Mouse (Mus musculus): ENCODE results near the gene Cfap45. TPM values are rescaled to one million over a fixed set of nuclear protein-coding genes. Genes with fewer than 3 reads are reported as not detected.

Gene Cfap45
- polyA plus RNA-seq (2015; fragmentation: Nextera tagmentation; extraction: Ambion mirVana): 1.6 and 1.9 TPM in 2 replicates

DNA sequence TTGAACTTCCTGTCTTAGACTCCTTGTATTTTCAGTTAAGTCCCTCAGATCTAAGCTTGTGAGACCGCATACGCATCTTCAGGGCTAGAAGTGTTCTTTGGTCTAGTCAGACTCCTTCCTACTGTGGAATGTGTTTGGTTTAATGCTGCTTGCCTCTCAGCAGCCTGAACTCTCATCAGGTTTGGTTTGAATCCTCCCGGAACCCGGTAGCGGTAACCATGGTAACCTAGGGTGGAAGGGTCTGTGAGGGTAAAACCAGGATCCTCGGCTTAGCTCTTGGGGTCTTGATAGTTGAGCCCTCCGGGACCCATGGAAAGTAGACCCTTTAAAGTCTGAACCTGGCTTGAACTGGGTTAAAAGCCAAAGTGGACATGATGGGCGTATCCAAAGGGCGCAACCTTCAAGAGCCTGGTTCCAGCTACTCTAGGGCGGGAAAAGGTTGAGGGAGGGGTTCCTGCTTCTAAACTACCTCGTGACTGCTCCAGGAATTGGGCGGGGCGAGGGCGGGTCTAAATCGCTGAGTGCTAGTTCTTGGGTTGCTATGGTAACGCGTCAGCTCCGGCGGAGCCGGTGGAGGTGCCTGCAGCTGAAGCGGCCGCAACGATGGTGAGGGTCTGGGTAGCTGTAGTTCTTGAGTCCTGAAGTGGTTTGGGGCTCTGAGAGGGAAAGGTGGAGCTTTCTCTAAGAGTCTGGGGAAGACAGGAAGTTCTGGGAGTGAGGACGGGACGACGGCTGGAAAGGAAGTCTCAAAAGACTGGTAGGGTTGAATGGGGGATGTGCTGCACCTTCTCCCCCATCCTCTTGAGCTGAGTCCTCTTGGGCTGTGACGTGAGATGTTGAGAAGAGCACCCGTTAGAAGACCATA, at the start of gene Cfap45:
Gene Cfap45 (plus strand): TSS at position 226 of the 865 bp plus-strand sequence.
- peak; percentile 93 for DNase-seq (ENCODE audit: low spot score)

DNA sequence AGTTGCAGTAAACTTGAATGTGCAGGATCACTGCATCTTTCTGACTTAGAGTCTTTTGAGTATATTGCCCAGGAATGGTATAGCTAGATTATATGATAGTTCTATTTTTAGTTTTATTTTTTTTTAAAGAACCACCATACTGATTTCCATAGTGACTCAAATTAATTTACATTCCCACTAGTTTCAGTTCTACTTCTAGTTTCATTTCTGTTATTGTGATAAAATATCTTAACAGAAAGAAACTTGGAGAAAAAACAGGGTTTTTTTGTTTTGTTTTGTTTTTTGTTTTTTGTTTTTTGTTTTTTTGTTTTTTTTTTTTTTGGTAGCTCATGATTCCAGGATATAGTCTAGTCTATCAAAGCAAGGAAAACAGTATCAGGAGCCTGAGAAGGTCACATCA, 47.7 kb upstream of the Cfap45 start:
- no peak for DNase-seq (ENCODE audit: low spot score)

GRCm38 (mm10) chr1:172474196-172474595, 46.4 kb upstream of the Cfap45 start:
- DNase-seq (ENCODE audit: low spot score): no peak

GRCm38 (mm10) chr1:172475054-172475741, 45.4 kb upstream of the Cfap45 start, which contains the start of gene Slamf9:
Slamf9 (plus strand) TSS chr1:172475358.
- no peak for DNase-seq (ENCODE audit: low spot score)

- DNase-seq (ENCODE audit: low spot score): no peak
Observed at GRCm38 (mm10) chr1:172478020-172478419, 42.6 kb upstream of the Cfap45 start.

DNA sequence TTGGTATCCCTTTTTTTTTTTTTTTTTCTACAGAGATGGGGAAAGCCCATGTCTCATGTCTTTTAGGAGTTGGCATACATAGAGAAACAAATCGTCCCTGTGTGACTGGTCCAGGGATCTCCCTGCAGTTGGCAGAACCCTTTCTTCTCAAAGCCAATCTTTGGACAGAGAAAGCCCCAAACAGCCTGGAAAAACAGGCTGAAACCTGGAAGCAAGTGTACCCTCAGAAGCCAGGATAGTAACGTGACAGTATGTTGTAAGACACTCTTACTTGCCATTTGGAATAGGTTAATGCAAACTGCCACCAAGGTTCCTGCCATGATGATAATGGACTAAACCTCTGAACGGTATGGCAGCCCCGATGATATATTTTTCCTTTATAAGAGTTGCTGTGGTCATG, 40.2 kb upstream of the Cfap45 start:
- no peak for DNase-seq (ENCODE audit: low spot score)

DNA sequence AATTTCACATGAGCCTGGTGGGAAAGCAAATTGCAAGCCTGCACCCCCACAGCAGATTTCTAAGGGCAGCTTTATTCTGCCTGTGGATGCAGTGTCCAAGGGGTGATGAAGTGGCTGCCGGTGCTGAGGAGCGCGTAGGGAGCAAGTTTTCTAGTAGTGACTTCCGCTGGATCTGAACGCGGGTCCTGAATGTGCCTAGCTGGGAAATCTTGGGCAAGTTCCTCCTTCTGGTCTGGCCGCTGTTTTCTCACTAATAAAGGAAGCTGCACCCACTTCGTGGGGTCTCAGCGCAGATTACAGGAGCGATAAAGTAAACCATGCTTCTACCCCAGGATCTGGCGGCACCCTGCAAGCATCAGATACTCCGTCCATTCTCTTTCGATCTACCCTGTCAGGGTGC, 39.5 kb upstream of the Cfap45 start:
- no peak for DNase-seq (ENCODE audit: low spot score)

- DNase-seq (ENCODE audit: low spot score): peak; percentile 95
Observed at GRCm38 (mm10) chr1:172481540-172482280, 38.9 kb upstream of the Cfap45 start, which contains the start of gene Igsf9. Igsf9 (plus strand) TSS chr1:172481788.

DNA sequence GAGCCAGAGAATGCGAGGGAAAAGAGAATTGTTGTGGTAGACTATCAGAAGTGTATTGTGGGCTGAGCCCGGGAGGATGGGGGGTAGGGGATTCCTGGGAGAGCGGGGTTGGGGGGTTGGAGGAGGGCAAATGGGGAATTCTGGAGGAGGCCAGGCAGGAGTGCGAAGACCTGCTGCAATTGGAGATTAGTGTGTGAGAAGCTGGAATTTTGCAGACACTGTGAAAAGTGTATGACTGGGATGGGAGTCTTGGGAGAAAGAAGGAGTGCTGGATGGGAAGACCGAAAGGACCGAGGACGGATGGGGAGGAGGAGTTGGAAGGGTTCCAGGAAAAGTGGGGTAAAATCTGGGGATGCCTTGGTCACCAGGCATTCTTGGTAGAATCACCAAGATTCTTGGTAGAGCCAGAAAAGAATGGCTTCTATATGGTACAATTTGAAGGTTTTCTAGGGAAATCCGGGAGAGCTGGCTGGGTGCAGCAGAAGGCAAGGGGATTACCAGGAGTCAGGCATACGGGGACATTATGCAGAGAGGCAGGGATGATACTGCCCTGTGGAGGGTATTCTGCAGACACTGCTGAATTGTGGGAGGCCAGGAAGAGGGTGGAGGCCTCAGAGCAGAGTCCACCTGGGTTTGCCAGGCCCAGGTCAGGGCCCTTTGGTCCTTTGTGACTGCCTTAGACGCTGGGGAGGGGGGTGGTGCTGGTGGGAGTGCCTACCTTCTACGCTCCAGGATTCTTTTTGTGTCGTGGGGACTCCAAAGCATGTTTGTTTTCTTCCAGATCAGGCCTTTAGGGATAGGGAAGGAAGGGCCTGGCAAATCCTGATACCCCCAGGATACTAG, 37.9 kb upstream of the Cfap45 start:
- no peak for DNase-seq (ENCODE audit: low spot score)

DNA sequence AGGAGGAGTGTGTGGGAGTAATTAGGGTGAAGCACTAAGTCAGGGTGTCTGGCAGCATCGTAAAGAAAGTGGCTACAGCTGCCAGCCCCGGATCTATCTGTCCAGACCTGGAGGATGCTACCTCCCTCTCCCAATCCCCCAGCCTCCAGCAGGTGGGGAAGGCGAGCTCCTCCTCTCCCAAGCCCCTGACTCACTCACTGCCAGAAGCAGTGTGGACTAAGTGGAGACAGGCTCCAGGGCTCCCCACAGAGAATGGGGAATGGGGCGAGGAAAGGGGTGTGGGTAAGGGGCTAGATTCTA, 37.3 kb upstream of the Cfap45 start:
- DNase-seq (ENCODE audit: low spot score): no peak

DNA sequence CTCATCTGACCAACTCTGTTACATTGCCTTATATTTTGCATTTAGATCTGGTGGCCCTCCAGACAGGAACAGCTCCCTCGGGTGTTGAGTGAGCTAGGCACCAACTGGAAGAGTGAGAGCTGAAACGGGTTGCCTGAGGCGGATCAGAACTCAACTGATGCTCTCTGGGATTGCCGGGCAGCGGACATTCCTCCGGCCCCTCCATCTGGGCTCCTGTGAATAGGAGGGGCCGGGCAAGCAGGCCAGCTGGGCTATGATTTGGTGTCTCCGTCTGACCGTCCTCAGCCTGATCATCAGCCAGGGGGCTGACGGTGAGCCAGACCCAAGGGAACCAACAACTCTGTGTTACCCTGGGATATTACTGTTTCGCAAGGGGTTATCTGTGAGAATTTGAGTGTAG, 36.4 kb upstream of the Cfap45 start:
- DNase-seq (ENCODE audit: low spot score): no peak

GRCm38 (mm10) chr1:172484671-172485070, 35.9 kb upstream of the Cfap45 start:
- DNase-seq (ENCODE audit: low spot score): no peak

DNA sequence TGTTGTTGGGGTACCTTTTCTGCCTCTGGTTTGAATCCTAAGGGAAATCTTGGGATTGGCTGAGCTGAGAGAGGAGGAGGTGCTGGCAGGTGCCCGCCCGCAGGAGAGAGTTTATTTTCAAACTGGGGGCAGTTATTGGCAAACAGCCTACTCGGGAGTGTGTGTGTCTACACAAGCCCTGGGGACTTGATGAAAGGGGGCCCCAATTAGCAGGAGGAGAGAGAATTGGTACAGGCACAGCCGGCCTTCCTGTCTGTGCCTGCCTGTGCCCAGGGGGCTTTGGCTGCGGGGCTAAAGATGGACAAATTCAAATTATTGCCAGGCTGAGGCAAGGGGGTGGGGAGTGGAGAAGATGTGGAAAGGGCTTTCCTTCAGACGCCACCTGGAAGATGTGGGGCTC, 34.8 kb upstream of the Cfap45 start:
- DNase-seq (ENCODE audit: low spot score): no peak

GRCm38 (mm10) chr1:172486236-172486635, 34.4 kb upstream of the Cfap45 start:
- DNase-seq (ENCODE audit: low spot score): no peak

- DNase-seq (ENCODE audit: low spot score): no peak
Observed at GRCm38 (mm10) chr1:172486651-172487050, 34.0 kb upstream of the Cfap45 start.

DNA sequence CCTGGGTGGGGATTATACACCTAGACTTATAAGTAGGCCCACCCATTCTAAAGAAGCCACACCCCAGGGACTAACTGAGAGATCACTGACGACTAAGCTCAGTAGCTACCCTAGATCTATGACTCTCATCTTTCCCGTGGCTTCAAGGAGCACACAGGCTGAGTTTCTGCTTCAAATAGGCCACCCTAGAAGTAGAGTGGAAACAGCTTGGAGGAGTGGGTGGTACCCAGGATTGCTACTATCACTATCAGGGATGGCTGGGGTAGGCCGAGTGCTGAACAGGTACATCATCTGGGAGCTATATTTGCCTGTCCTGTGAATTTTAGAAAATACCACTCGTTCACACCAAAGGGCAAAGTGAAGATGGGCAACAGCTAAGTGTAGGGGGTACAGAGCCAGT, 32.7 kb upstream of the Cfap45 start:
- no peak for DNase-seq (ENCODE audit: low spot score)

- no peak for DNase-seq (ENCODE audit: low spot score)
Observed at GRCm38 (mm10) chr1:172488831-172489230, 31.8 kb upstream of the Cfap45 start.

DNA sequence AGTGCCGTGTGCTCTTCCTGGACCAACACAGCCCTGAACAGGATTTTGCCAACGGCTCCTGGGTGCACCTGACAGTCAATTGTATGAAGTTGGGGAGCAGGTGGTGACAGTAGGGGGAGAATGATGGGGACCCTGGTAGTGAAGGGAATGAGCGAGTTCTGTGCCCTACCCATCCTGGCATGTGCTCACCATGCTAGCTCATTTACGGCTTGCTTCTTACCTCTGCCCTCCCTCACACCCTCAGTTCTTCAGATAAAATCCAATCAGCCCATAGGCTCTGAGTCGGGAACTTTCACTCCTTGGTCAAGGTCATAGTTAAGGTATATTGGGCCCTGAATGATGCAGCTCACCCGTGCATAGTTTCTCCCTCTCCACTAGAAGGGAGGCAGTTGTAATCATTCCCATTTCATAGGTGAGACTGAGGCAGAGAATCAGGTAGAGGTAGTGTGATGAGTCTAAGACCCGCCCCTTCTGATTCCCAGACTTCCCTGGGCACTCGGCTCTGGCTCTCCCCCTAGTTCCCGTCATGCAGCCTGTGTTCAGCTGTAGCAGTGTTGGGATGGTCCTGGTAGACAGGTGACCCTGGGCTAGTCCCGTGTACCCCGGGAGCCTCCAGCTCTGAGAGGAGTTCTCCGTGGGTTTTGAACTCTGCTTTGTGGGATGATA, 30.9 kb upstream of the Cfap45 start:
- no peak for DNase-seq (ENCODE audit: low spot score)

DNA sequence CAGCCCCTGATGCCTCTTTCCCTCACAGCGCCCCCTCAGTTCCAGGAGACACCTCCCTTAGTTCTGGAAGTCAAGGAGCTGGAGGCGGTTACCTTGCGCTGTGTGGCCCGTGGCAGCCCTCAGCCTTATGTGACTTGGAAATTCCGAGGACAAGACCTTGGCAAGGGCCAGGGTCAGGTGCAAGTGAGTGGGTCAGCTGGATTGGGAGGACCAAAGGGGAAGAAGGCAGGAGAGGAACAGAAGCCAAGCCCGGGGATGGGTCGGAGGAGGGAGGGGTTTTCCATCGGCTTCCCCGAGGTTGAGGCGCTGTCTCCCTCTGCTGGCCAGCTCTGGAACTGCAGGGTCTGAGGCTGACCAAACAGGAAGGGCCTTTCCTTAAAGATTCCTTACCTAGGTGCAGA, 30.3 kb upstream of the Cfap45 start:
- peak; percentile 62 for DNase-seq (ENCODE audit: low spot score)

DNA sequence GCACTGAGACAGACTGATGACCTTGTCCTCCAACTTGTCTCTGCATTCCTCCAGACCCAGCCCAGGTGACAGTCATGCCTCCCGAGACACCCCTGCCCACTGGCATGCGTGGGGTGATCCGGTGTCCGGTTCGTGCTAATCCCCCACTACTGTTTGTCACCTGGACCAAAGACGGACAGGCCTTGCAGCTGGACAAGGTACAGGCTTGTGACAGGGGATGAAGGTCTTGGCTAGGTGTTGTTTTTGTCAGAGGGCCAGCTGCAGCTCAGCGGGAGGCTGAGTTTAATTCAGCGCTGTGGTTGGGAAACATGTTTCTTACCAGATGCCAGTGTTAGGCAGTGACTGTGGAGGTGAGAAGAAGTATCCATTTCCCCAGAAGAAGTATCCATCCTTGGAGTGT, 28.6 kb upstream of the Cfap45 start:
- no peak for DNase-seq (ENCODE audit: low spot score)

DNA sequence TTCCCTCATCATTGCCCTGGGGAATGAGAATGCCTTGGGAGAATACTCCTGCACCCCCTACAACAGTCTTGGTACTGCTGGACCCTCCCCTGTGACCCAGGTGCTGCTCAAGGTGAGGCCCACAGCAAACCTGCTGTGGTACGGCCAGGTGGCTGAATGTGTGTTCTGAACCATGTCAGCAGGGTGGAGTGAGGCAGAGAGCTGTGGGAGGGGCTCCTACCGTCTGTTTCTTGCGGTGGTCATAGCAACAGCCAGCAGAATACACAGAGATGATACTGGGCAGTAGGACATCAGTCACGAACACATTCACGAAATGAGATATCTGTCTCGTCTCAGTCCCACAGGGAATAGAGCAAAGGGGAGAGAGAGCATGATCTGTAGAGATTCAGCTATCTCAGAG, 27.1 kb upstream of the Cfap45 start:
- DNase-seq (ENCODE audit: low spot score): no peak
